Mouse (Mus musculus) kidney, adult 2 months (tissue): ENCODE results near the gene Rnf111.

ENCODE experiments used
- CTCF ChIP-seq: fragments of 200-500 bp; conservative IDR thresholded peaks from 2 replicates; pipeline ENCODE4 v1.5.1; 2011; ENCODE audit warnings: low read depth, mild to moderate bottlenecking, control low read depth, low read length, moderate library complexity, mixed read lengths; ENCODE audit not compliant: insufficient read depth, insufficient read length
- POLR2A ChIP-seq: fragments of 200-500 bp; IDR thresholded peaks from one replicate; pipeline ENCODE4 v1.6.1; 2011; ENCODE audit warnings: low read depth, low read length, control low read depth

DNA sequence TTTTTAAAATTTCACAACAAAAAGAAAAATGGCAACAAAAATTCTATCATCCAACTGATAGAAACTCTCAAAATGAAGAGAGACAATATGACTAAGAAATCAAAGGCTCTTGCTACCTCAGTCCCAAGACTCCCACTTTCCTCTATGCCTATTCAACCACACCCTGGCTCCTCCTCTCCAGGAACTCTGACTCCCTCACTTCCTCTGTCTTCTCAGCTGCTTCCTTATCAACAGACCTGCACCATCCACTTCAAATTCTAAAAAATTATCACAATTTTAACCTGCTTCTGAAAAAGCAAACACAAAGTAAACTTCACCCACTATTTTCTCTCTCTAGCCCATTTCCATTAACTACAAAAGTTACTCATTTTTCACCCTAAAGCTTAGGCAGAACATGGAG lies 6.5 kb downstream of the Rnf111 start:
- TF ChIP-seq POLR2A (no peak), CTCF (no peak)
